Mouse (Mus musculus) myocyte (in vitro differentiated cells): Measurements from ENCODE around the gene Ly75. TPM values are rescaled to one million over a fixed set of nuclear protein-coding genes. Genes with fewer than 3 reads are reported as not detected.

Experiments used
- H3K27me3 ChIP-seq: one replicate; pipeline ENCODE4 v1.6.1; 2011; ENCODE audit not compliant: control insufficient read depth, insufficient read depth, insufficient read length
- H3K36me3 ChIP-seq: one replicate; pipeline ENCODE4 v1.6.1; 2011; ENCODE audit not compliant: control insufficient read depth, insufficient read depth
- H3K4me2 ChIP-seq: one replicate; pipeline ENCODE4 v1.6.1; 2011; ENCODE audit warnings: low read depth, control low read depth
- H3K4me3 ChIP-seq: one replicate; pipeline ENCODE4 v1.5.1; 2011; ENCODE audit warnings: mild to moderate bottlenecking, control low read depth, moderate library complexity
- H3K79me2 ChIP-seq: one replicate; pipeline ENCODE4 v1.6.1; 2011; ENCODE audit not compliant: control insufficient read depth, insufficient read depth
- H3ac ChIP-seq: one replicate; pipeline ENCODE4 v1.6.1; 2011; ENCODE audit not compliant: control insufficient read depth, insufficient read length
- CEBPB ChIP-seq: IDR thresholded peaks from 2 replicates; pipeline ENCODE4 v1.6.1; 2011; ENCODE audit warnings: mild to moderate bottlenecking, moderate library complexity; ENCODE audit not compliant: poor library complexity, insufficient read depth, severe bottlenecking
- E2F4 ChIP-seq: IDR thresholded peaks from one replicate; pipeline ENCODE4 v1.6.1; 2011; ENCODE audit warnings: mild to moderate bottlenecking, control low read depth, moderate library complexity; ENCODE audit not compliant: insufficient read depth
- MAX ChIP-seq: IDR thresholded peaks from one replicate; pipeline ENCODE4 v1.6.1; 2011; ENCODE audit warnings: low read depth, mild to moderate bottlenecking, control low read depth
- MYOD1 ChIP-seq, 3 experiments: IDR thresholded peaks; one replicate each; pipeline ENCODE4 v1.6.1; 2011; ENCODE audit warnings: control low read depth in 2 of 3, low read depth in 2 of 3, mild to moderate bottlenecking in 2 of 3, moderate library complexity in 1 of 3; ENCODE audit not compliant: insufficient read length in 2 of 3, control insufficient read depth in 1 of 3
- MYOG ChIP-seq, 3 experiments: IDR thresholded peaks; one replicate each; pipeline ENCODE4 v1.6.1; 2011; ENCODE audit warnings: control low read depth in 2 of 3, low read depth in 2 of 3, mild to moderate bottlenecking in 2 of 3; ENCODE audit not compliant: insufficient read length in 2 of 3, control insufficient read depth in 1 of 3, insufficient read depth in 1 of 3
- POLR2A ChIP-seq: IDR thresholded peaks from one replicate; pipeline ENCODE4 v1.6.1; 2011; ENCODE audit warnings: low read depth, mild to moderate bottlenecking, control low read depth, moderate library complexity; ENCODE audit not compliant: insufficient read length
- POLR2AphosphoS2 ChIP-seq: IDR thresholded peaks from one replicate; pipeline ENCODE4 v1.6.1; 2011; ENCODE audit warnings: low read depth, control low read depth; ENCODE audit not compliant: insufficient read length
- REST ChIP-seq: IDR thresholded peaks from one replicate; pipeline ENCODE4 v1.6.1; 2011; ENCODE audit warnings: mild to moderate bottlenecking, control low read depth, moderate library complexity; ENCODE audit not compliant: insufficient read depth, insufficient read length
- SRF ChIP-seq: IDR thresholded peaks from one replicate; pipeline ENCODE4 v1.6.1; 2011; ENCODE audit warnings: low read depth; ENCODE audit not compliant: control insufficient read depth, insufficient read length
- TCF12 ChIP-seq: IDR thresholded peaks from one replicate; pipeline ENCODE4 v1.6.1; 2011; ENCODE audit warnings: mild to moderate bottlenecking, control low read depth; ENCODE audit not compliant: poor library complexity, insufficient read depth, severe bottlenecking
- TCF3 ChIP-seq: IDR thresholded peaks from one replicate; pipeline ENCODE4 v1.6.1; 2011; ENCODE audit warnings: low read depth, control low read depth; ENCODE audit not compliant: insufficient read length
- USF1 ChIP-seq: IDR thresholded peaks from one replicate; pipeline ENCODE4 v1.6.1; 2011; ENCODE audit warnings: low read depth, mild to moderate bottlenecking, control low read depth, moderate library complexity
- polyA plus RNA-seq: library from polyadenylated mRNA; unstranded; fragments of >200 nt; fragmentation: generic; extraction: Trizol; gene quantifications from one replicate; pipeline ENCODE4 v1.2.1, GENCODE M21; 2012; ENCODE audit warnings: missing spikeins

Ly75 gene
- polyA plus RNA-seq, 1 experiment = 2.3 TPM

DNA sequence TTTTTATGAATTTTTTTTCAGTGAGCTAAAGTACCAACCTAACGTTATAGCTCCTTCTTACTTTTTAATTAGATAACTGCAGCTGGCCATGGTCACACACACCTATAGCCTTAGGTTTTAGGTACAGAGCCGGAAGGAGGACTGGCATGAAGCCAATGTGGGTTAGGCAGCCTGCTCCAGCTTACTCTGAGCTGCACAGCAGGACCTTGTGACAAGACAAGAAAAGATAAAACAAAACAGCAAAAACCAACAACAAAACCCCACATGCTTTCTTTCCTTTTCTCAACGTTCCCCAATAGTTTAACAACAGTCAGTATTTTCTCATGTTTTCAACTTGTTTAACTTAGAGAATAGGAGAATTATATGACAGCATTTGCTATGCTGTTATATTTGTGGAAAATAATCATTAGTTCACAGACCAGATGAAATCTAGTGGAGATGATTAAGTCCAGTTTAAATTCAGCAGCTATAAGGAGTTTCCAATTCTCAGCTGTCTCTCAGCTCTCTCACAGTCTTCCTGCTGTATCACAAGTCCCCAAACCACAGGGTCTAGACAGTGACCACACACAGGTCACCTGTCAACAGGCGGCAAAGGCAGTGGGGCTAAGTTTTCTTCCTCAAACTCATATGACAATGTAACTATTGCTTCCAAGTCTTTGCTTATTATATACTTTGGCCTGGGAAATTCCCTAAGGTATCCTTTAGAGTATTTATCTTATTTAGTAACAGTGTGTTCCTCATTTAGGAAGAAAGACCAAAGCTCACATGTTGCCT lies 40.8 kb downstream of the Ly75 start:
- no peak overlapping the region for H3K4me3 ChIP-seq
- TF ChIP-seq POLR2A (no peak), USF1 (no peak), CEBPB (no peak), TCF12 (no peak), E2F4 (no peak), TCF3 (no peak), SRF (no peak), POLR2AphosphoS2 (no peak), MYOG (IDR thresholded peaks at IDR 0.05; ENCODE audit: control insufficient read depth in 1 of 3, insufficient read depth in 1 of 3, insufficient read length in 2 of 3, low read depth in 2 of 3) (no peak), REST (no peak)
- H3K4me2 ChIP-seq = no peak overlapping the region
- no peaks in the 10 kb centered on the region for H3K27me3 ChIP-seq
- no peak overlapping the region for H3ac ChIP-seq
- no peaks in the 10 kb centered on the region for H3K36me3 ChIP-seq
- H3K79me2 ChIP-seq = no peaks in the 10 kb centered on the region

DNA sequence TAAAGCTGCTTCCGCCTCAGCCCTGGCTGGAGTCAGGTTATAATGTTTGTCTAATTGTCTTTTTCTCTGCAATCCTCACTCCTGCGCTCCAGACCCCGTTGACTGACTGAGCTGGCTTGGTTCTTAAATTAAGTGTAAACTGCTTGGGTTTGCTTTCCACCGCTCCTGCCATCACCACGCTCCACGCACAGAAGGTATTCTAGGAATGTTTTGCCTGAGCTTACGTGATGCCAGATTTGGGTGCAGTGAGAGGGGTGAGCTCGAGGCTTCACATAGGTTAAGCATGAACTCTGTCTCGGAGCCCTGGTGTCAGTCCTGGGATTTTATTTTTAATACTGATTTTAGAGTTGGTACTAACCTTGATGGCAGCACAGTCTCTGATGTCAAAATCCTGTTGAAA lies 45.2 kb downstream of the Ly75 start:
- Histone ChIP-seq H3K4me2 (no peak overlapping the region), H3K27me3 (no peaks in the 10 kb centered on the region), H3ac (no peak overlapping the region), H3K36me3 (no peaks in the 10 kb centered on the region), H3K79me2 (no peaks in the 10 kb centered on the region), H3K4me3 (no peak overlapping the region)
- no peak for TF ChIP-seq TCF3
- TF ChIP-seq TCF12 = no peak
- TF ChIP-seq MAX = no peak
- no peak for TF ChIP-seq POLR2AphosphoS2
- no peak for TF ChIP-seq SRF
- TF ChIP-seq POLR2A = no peak
- TF ChIP-seq E2F4 = no peak
- TF ChIP-seq MYOD1 (IDR thresholded peaks at IDR 0.05; ENCODE audit: control insufficient read depth in 1 of 3, insufficient read length in 2 of 3, low read depth in 2 of 3) = no peak
- no peak for TF ChIP-seq CEBPB
- no peak for TF ChIP-seq USF1
- TF ChIP-seq REST = no peak
- no peak for TF ChIP-seq MYOG (IDR thresholded peaks at IDR 0.05; ENCODE audit: control insufficient read depth in 1 of 3, insufficient read depth in 1 of 3, insufficient read length in 2 of 3, low read depth in 2 of 3)

DNA sequence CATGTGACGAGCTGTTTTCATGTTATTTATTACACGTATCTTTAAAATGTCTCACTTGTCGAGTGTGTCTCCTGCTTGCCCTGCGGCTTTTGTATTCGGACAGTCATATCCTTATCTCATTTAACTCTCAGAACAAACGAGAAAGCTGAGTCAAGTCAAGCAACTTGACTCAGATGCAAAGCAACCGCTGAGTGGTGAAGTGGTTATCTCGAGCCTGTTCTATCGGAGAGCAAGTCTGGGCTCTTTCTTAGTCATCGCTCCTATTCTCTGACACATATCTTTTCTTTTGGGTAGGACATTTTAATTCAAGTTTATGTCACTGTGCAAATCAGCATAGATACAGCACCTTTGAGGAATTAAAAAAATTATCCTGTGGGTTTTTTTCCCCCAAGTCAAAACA lies 54.5 kb downstream of the Ly75 start:
- no peak for TF ChIP-seq USF1
- TF ChIP-seq REST = no peak
- TF ChIP-seq TCF3 = no peak
- TF ChIP-seq POLR2A = no peak
- no peak for TF ChIP-seq TCF12
- TF ChIP-seq MYOG (IDR thresholded peaks at IDR 0.05; ENCODE audit: control insufficient read depth in 1 of 3, insufficient read depth in 1 of 3, insufficient read length in 2 of 3, low read depth in 2 of 3) = no peak
- TF ChIP-seq MAX = no peak
- no peak for TF ChIP-seq CEBPB
- TF ChIP-seq E2F4 = no peak
- no peak for TF ChIP-seq SRF
- TF ChIP-seq MYOD1 (IDR thresholded peaks at IDR 0.05; ENCODE audit: control insufficient read depth in 1 of 3, insufficient read length in 2 of 3, low read depth in 2 of 3) = no peak
- no peak for TF ChIP-seq POLR2AphosphoS2
- Histone ChIP-seq H3ac (no peak overlapping the region), H3K36me3 (no peaks in the 10 kb centered on the region), H3K4me3 (no peak overlapping the region), H3K27me3 (no peaks in the 10 kb centered on the region), H3K4me2 (no peak overlapping the region), H3K79me2 (no peaks in the 10 kb centered on the region)

DNA sequence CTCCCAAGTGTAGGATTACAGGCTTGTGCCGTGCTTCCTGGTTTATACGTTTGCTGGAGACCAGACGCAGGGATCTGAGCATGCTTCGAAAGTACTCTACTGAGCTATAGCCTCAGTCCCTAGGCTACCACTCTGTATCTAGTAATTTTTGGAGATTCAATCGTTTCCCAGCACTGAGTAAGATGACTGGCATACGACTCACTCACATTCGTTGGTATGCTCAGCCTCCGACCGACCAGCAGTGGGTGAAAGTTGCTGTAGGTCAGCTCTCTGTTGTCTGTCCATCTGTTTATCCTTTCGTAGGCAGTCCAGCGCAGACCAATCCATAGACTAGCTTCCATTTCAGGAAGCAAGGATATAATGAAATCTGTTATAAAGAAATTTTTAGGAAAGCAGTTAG lies 55.5 kb downstream of the Ly75 start:
- Histone ChIP-seq H3K36me3 (no peaks in the 10 kb centered on the region), H3K4me2 (no peak overlapping the region), H3K27me3 (no peaks in the 10 kb centered on the region), H3ac (no peak overlapping the region), H3K79me2 (no peaks in the 10 kb centered on the region), H3K4me3 (no peak overlapping the region)
- TF ChIP-seq MYOG (IDR thresholded peaks at IDR 0.05; ENCODE audit: control insufficient read depth in 1 of 3, insufficient read depth in 1 of 3, insufficient read length in 2 of 3, low read depth in 2 of 3) = no peak
- no peak for TF ChIP-seq REST

DNA sequence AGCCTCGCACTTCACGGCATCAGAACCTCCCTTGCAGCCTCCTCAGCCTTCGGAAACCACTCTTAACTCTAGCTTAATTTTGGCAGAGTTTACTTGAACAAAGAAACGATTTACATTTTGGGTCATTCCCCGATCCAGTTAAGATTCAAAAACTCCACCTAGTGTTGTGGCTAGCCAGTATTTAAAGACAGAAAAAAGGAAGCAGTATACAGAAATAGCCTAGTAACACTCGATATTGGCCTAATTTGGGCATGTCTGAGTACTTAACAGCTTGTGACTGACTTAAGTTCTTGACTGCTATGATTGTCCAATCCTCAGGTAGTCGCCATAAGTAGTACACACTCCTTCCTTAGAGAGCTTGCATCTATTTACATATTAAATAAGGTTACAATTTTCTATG lies 56.2 kb downstream of the Ly75 start:
- TF ChIP-seq USF1 = no peak
- TF ChIP-seq MYOG (IDR thresholded peaks at IDR 0.05; ENCODE audit: control insufficient read depth in 1 of 3, insufficient read depth in 1 of 3, insufficient read length in 2 of 3, low read depth in 2 of 3) = no peak
- no peak for TF ChIP-seq MAX
- no peak for TF ChIP-seq TCF3
- TF ChIP-seq POLR2AphosphoS2 = no peak
- no peak for TF ChIP-seq MYOD1 (IDR thresholded peaks at IDR 0.05; ENCODE audit: control insufficient read depth in 1 of 3, insufficient read length in 2 of 3, low read depth in 2 of 3)
- TF ChIP-seq E2F4 = no peak

More for the DNA sequence above, 56.2 kb downstream of the Ly75 start:
- Histone ChIP-seq H3K4me2 (no peak overlapping the region), H3K79me2 (no peaks in the 10 kb centered on the region), H3K27me3 (no peaks in the 10 kb centered on the region), H3K36me3 (no peaks in the 10 kb centered on the region), H3K4me3 (no peak overlapping the region), H3ac (no peak overlapping the region)
